Mouse (Mus musculus): ENCODE results near the gene 1700080E11Rik.
"Not testable (repeated sequence)": the region's sequence is repeated elsewhere in the genome, so short reads cannot be mapped to it uniquely, and the experiment has no call there.

Gene 1700080E11Rik

DNA sequence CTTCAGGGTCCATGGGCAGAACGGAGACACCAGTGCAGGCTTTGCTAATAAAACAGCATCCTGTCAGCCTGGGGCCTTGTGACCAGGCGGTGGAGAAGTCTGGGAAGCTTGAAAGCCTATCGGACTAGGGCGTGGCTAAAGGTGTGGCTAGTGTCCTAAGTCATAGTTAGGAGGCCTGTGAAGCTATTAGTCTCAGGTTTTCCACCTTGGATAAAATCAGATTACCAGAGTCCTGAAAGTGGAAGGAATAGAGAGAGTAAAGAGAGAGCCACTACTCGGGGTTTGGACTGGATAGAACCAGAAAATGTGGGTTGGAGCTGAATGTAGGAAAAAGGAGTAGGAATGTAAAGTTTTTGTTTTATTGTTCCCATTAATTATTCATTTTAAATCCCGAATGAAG is at the start of gene 1700080E11Rik:
Gene 1700080E11Rik (minus strand): TSS at position 101 of the 400 bp plus-strand sequence.
- no peak for DNase-seq (ENCODE audit: low spot score)

DNA sequence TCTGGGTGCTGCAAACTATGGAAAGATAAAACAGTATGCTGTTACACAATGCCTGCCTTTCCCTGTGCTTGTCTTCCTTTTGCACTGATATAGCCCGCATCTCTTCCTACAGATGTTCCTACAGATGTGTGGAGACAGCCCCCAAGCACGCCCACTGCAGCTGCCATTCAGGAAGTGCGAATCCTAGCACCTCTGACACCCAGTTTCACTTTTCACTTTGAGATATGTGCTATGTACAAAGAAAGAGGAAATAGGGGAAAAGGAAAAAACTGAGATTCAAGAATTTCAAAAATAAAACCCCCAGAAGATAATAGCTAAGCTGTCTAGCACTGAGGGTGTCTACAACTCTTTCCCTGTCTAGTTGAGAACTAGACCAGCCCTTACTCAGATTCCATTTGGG is 41.8 kb upstream of the 1700080E11Rik start:
- DNase-seq (ENCODE audit: low spot score), result no peak

DNA sequence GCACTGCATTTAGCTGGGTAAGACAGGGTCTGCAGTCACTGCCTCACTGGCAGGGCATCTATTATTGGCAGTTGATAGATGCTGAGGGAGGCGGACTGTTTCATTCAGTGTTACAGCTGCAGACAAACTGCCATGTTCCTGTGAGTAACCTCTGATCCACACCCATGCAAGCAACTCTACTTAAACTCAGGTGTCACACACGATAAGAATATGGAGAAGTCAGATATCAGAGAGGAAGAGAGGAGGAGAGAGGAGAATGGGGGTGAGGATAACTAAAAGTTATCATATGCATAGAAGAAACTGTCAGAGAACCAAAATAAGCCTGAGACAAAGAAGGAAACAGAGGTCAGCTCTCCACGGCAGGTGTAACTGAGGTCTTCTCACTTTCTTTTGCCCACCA is 37.5 kb upstream of the 1700080E11Rik start:
- DNase-seq (ENCODE audit: low spot score), result no peak

DNA sequence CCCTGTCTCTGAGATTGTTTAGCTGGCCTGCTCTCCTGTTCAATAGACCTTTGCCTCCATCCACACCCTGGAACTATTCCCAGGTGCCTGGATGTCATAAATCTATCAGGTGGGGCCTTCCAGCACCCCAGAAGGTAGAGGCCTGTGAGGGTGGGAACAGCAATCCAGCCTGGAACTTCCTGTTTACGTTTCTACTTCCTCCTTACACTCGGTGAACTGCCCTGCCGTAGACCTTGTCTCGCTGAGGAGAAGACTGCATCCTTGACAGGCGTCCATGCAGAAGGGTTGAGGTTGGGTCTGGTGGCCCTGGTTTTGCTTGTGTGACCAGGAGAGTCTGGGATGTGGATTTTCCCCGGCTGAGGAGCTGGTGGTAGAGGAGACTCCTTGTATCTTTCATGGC is 5.7 kb downstream of the 1700080E11Rik start:
- DNase-seq (ENCODE audit: low spot score), result no peak

DNA sequence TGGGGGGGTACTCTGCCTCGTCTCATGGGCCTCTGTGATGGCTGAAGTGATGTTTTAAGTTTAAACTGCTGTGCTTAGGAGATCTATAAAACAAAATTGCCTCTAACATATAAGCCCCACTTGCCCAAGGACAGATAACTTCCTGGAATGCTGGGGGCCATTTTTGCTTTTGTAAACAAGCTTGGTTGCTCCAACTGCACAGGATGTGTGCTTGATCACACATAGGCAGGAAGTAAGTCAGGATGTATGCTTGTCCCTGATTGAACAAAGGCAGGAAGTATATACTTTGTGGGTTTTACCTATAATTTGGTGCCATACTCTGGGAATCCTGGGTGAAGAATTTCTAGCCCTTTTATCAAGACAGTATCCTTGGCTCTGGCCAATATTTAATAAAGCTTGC is 8.5 kb downstream of the 1700080E11Rik start:
- DNase-seq (ENCODE audit: low spot score), result no peak

DNA sequence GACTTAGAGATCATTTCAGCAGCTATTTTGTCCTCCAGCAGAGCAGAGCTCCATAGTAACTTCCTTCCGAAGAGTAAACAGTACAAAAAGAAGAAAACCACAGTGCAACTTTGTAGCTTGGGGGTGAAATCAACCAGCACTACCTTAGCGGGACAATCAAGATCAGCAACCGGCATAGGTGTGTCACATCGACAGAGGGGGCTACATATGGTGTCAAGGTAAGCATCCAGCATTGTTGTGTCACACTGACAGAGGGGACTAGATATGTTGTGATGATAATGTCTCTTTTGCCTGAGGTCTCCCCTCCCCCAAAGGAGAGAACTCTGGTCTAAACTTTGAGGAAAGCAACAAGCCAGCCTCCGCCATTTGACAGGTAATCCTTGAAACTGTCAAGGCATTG is 10.4 kb downstream of the 1700080E11Rik start:
- DNase-seq (ENCODE audit: low spot score), result no peak

DNA sequence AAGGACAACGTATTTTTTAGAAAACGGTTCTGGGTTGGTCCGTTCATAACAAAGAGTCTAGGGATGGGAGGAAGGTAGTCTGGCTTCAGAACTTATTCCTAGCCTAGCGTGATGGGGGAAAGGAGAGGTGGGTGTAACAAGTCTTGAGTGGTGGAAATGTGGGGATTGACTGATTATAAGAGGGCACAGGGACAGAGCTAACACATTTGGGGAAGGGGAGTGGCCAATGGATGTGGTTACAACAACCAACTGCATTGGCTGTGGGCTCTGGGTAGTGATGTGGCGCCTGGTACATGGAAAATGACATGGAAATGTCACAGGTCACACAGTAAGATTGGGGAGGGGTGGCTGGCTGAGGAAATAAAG is 12.9 kb downstream of the 1700080E11Rik start:
- DNase-seq (ENCODE audit: low spot score), result peak; percentile 10

DNA sequence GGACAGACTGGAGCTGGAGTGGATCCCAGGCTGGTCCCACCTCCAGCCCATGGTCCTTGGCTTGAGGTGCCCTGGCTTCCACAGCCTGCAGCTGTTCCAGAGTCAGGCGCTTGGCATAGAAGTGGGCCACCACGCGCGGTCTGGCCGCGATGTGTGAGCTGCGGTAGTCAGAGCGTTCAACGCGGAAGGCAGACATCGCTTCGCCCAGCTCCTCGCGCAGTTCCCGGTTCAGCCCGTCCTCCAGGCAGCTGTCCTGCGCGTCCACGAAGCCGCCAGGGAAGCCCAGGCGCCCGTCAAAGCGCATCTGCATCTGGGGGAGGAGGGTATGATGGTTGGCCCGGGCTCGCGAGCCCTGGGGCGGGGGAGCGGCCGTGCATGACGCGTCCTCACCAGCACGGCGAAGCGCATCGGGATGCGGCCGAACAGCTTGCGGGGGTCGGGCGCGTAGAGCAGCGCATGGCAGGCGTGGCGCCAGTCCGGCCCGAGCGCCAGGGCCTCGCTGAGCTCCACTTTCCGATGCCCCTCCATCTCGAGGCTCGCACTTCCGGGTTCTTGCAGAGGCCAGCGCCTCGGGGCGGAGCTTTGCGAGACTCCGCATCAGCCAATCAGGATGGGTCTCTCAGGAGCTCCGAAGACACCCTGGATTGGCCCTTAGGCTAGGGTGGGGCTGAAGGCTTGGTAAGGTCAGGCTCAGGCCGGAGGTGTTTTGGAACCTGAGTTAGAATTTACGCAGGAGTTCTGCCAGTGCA is 13.5 kb downstream of the 1700080E11Rik start, which contains the start of gene Nudt16:
Gene Nudt16 (minus strand): TSS at position 572 of the 749 bp plus-strand sequence.
- DNase-seq (ENCODE audit: low spot score), result peak; percentile 78

DNA sequence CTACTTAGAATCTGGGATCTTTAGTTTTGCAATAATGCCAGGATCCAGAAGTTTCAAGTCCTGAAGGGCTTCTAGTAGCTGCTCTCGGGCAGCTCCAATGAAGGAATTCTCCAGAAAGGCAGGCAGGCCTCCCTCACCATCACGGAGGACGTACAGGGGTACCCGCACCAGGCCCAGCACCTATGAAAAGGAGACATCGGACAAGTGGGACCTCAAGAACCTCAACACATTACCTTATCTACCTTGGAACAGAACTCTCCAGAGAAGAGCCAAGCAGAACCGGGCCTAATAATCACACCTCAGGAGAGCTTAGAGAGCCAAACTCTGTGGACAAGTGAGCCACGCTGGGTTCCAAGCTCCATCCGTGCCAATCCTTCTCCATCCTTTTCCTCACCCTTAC is 14.6 kb downstream of the 1700080E11Rik start:
- DNase-seq (ENCODE audit: low spot score), result no peak

DNA sequence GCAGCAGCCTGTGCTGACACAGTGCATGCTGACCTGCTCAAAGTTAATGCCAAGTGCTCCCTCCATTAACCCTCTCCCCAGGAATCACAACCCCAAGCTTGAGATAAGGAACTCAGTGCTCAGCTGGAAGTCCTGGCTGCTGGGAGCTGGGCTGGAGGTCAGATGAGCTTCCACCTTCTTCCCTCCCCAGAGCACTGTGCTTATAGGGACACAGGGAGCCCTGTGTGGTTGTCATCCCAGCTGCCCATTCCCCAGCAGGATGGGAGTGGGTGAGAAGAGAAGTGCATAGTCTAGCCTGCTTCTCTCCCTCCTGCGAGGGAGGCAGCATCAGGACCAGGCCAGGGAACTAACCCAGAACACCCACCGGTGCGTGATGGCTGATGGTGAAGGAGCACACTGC is 19.7 kb downstream of the 1700080E11Rik start:
- DNase-seq (ENCODE audit: low spot score), result not testable (repeated sequence)

DNA sequence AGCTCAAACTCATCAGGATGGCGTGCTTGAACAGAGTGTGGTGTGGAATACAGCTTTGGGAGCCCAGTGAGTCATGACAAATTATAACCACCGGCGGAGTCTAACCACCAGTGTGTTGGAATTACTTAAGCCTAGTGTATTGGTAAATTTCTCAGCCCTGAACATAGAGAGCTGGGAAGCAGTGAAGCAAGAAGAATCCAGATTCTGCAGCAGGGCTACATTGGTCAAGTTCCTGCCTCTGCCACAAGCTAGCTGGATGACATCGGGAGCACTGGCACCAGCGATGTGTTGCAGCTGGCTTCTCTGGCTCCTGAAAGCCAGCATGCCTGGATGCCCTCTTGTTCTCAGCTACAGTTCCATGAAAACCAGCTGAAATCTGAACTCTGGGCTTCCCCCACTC is 41.0 kb downstream of the 1700080E11Rik start:
- DNase-seq (ENCODE audit: low spot score), result no peak

DNA sequence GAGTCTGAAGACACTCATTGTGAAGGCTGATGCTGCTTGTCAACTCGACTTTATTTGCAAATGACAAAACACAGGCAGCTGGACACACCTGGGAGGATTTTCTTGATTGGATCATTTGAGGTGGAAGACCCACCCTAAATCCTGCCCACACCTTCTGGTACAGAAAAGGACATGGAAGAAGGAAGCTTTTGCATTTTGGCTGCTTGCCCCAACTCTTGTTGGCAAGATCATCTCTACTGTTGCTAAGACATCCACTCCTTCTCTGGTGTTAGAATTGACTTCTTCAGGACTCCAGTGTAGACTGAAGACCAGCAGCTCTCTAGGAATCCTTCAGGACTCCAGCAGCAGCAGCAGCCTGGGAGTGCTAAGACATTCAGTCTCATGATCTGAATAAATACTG is 43.0 kb downstream of the 1700080E11Rik start:
- no peak for DNase-seq (ENCODE audit: low spot score)

DNA sequence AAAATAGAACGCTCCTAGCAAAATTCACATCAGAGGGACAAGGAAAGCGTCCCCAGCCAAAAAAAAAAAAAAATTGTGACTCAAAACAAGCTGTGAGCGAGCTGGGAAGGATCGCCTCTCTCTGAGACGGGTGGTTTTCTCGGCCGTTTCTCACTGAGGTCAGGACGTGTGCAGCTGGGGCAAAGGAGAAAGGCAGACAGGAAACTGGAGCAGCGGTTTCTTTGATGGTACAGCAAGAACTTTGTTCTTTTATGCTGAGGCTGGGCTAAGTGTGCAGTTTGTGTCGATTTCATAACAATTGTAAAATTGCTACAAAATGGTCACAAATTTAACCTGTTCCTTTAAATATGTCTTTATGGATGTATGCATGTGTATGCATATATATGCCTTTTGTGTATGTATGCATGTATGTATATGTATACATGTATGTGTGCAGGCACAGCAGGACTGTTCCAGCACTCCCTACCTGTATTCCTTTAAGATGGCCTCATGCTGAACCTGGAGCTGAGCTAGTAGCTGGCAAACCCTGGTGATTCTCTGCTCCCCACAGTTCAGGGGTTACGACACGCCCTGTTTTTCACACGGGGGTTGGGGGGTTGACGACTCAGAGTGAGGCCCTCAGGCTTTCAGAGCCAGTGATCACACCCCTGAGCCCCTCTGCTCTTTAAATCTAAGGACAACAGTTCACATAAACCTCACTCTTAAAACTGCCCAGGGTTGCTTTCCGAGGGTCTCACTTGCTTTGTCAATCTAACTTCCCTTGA is 43.9 kb downstream of the 1700080E11Rik start:
- no peak for DNase-seq (ENCODE audit: low spot score)

All from adipocyte (in vitro differentiated cells).